Mouse (Mus musculus): ENCODE results near the gene Per3.

Gene Per3

GRCm38 (mm10) chr4:150956369-150957105 lies 87.9 kb downstream of the Per3 start:
- DNase-seq = no peak

Measured in kidney, postnatal 36 days (tissue).